Mouse (Mus musculus) small intestine, adult 2 months (tissue): ENCODE data around the gene Gsto1.

Source experiments
- CTCF ChIP-seq: fragments of 200-500 bp; IDR thresholded peaks from 2 replicates; pipeline ENCODE4 v1.5.1; 2012; ENCODE audit warnings: low read depth, mild to moderate bottlenecking, control low read depth, inconsistent platforms, low read length, moderate library complexity, mixed read lengths; ENCODE audit not compliant: insufficient replicate concordance, insufficient read length; ENCODE audit errors: extremely low read depth
- POLR2A ChIP-seq: fragments of 200-500 bp; IDR thresholded peaks from 2 replicates; pipeline ENCODE4 v1.6.1; 2012; ENCODE audit warnings: low read depth, mild to moderate bottlenecking, control low read depth, inconsistent platforms, low read length, moderate library complexity

GRCm38 (mm10) chr19:47905603-47906002 is 50.8 kb downstream of the Gsto1 start:
- TF ChIP-seq CTCF, result no peak
- TF ChIP-seq POLR2A, result no peak
